Mouse (Mus musculus): ENCODE results near the gene Rhox3e.
"Not testable (repeated sequence)": the region's sequence is repeated elsewhere in the genome, so short reads cannot be mapped to it uniquely, and the experiment has no call there.

The Rhox3e gene

DNA sequence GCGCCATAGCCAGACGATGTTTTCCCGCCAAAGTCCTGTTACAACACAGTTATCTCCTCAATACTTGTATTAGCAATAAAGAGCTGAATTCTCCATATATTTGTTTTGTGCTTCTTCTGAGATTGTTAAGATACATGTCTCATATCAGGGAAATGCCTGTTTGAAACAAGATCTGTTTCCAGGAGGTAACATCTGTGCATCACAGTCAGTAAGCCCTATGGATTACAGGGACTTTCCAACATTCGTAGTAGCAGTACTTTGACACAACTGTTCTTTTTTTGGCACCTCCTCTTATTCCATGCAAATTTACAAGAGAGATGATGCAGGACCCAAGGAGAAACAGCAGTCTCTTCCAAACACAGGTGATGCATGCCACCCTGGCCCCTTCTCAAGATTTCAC lies at the start of gene Rhox3e:
TSS of gene Rhox3e (plus strand) at position 301 of the 400 bp plus-strand sequence.
- not testable (repeated sequence) for DNase-seq (ENCODE audit: extremely low read depth, low read depth)

- DNase-seq (ENCODE audit: extremely low read depth, low read depth): not testable (repeated sequence)
Measured at GRCm38 (mm10) chrX:37514059-37514458, 27.8 kb upstream of the Rhox3e start, which contains the start of gene Rhox4d. Gene Rhox4d (plus strand): TSS chrX:37514359.

DNA sequence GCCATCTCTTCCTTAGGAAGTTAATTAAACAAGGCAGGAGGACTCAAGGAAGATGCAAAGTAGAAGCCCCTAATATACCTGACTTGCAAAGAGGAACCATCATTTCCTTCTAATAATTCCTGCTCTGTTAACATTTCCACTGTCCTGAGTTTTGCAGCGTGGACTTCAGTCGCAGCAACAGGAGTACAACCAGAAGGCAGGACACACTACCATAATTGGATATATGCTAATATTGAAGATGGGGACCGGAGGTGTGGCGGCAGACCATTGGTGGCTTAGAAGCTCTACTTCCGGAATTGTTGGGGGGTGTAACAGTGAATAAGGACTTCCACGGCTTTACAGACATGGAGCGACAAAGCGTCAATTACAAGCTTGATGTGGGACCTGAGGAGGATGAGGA lies 11.7 kb upstream of the Rhox3e start, which contains the start of gene Rhox2e:
TSS of gene Rhox2e (plus strand) at position 301 of the 400 bp plus-strand sequence.
- not testable (repeated sequence) for DNase-seq (ENCODE audit: extremely low read depth, low read depth)

GRCm38 (mm10) chrX:37557112-37557511 lies 15.3 kb downstream of the Rhox3e start, which contains the start of gene Rhox4e:
Gene Rhox4e (plus strand): TSS chrX:37557412.
- not testable (repeated sequence) for DNase-seq (ENCODE audit: extremely low read depth, low read depth)

- DNase-seq (ENCODE audit: extremely low read depth, low read depth): not testable (repeated sequence)
Measured at GRCm38 (mm10) chrX:37571105-37571504, 29.3 kb downstream of the Rhox3e start, which contains the start of gene Rhox2f. Gene Rhox2f (plus strand): TSS chrX:37571405.

DNA sequence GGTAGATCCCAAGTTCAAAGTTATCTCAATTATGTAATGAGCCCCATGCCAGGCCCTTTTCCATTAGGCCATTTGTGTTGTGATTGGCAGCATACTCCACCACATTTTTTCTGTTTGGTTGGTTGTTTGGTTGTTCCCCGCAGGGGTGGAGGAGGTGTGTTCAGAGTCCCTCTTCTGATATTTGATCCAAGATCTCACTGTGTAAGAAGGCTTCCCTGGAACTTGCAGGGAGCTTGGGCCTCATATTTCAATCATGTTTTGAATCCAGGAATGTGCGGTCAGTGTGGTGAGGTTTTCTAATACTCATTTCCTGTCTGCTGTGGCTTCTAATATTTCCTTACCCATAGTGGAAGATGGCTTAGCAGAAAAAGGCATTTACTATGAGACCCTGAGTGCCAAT lies 30.8 kb downstream of the Rhox3e start:
- DNase-seq (ENCODE audit: extremely low read depth, low read depth): not testable (repeated sequence)

GRCm38 (mm10) chrX:37580692-37581091 lies 38.9 kb downstream of the Rhox3e start, which contains the start of gene Rhox3f:
Gene Rhox3f (plus strand): TSS chrX:37580992.
- DNase-seq (ENCODE audit: extremely low read depth, low read depth): not testable (repeated sequence)

Measured in MEL-GATA-1-ER (cell line).